Mouse (Mus musculus) megakaryocyte, embryonic 14.5 days (primary cell): ENCODE data around the gene Gm20388.

ENCODE experiments used
- FLI1 ChIP-seq: IDR thresholded peaks from 2 replicates; pipeline ENCODE4 v1.6.1; 2012; ENCODE audit warnings: low read length, inconsistent platforms, mixed read lengths
- GATA1 ChIP-seq: IDR thresholded peaks from 3 replicates; pipeline ENCODE4 v1.6.1; 2012; ENCODE audit warnings: mixed read lengths, low read length, inconsistent platforms, borderline replicate concordance

DNA sequence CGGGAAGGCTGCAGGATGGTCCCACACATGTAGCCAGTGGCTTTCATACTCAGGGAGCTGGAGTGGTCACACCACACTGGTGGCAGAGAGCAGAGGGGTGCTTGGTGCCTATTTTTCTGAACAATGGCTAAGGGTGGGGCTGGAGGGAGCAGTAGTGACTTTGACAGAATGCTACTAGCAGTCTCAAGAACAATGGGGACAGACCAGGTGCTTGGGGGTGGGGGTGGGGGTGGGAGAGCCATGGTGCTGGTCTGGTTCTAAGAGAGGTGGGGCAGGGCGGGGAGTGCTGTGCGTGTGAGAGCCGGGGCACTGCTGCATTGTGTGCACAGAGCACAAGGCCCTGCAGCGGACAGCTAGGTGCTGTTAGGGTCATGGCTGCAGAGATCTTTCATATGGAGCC, 1971.3 kb downstream of the Gm20388 start:
- no peak for TF ChIP-seq GATA1
- no peak for TF ChIP-seq FLI1
